ENCODE assay signal across 8 mouse cellular contexts in genomic region chr7:19332709-19333352, GRCm38 (mm10). TPM values are rescaled to one million over a fixed set of nuclear protein-coding genes. Genes with fewer than 3 reads are reported as not detected.
DNase-seq lines count a peak whose midpoint lies in the region; ATAC-seq and TF ChIP-seq lines count a peak whose summit lies in the region.

No protein-coding gene starts in this region.

- peak; percentile 34; the same call in 1 of the 2 replicates for TF ChIP-seq POLR2A in cerebellum, adult 2 months (IDR thresholded peaks at IDR 0.05; ENCODE audit: borderline replicate concordance, insufficient read depth, low read length)

- H3K9me3 ChIP-seq in ES-E14 (ENCODE audit: control insufficient read depth, insufficient read depth, low read depth, low read length): no peaks in the 10 kb centered on the region
- H3K9me3 ChIP-seq in lung, embryonic 14.5 days (ENCODE audit: low read depth, low read length): no peaks in the 10 kb centered on the region

- peak; percentile 77 for ATAC-seq in frontal cortex, adult (ENCODE audit: low TSS enrichment)
- peak; percentile 64 for ATAC-seq in lung, embryonic 14.5 days (ENCODE audit: insufficient read depth)
- ATAC-seq in neutrophil, adult 5-6 weeks (ENCODE audit: extremely low read depth, insufficient number of reproducible peaks, low FRiP score, poor library complexity, severe bottlenecking): peak; percentile 81

- H3K27ac ChIP-seq in ES-E14 (ENCODE audit: insufficient read depth, low read depth, low read length, poor library complexity, severe bottlenecking): no peak overlapping the region
- H3K27ac ChIP-seq in cerebellum, adult 2 months (ENCODE audit: insufficient read depth, low read length): peak overlapping the region; percentile 98
- H3K27ac ChIP-seq in lung, embryonic 14.5 days (ENCODE audit: low read depth): peak overlapping the region; percentile 76

- no peak for DNase-seq in ES-E14 (ENCODE audit: low read depth, low spot score)
- DNase-seq in cerebellum, adult 2 months: peak; percentile 88 to 89
- DNase-seq in heart, postnatal 4 days: peak; percentile 88
- DNase-seq in layer of hippocampus, adult 9-11 months: peak; percentile 88
- peak; percentile 89 for DNase-seq in lung, embryonic 14.5 days
- DNase-seq in thymus, postnatal 0 days (ENCODE audit: low spot score): peak; percentile 68

- no peaks in the 10 kb centered on the region for H3K27me3 ChIP-seq in cerebellum, adult 2 months (ENCODE audit: control insufficient read depth, insufficient read depth, low read length)
- H3K27me3 ChIP-seq in lung, embryonic 14.5 days (ENCODE audit: insufficient read depth, low read length): no peaks in the 10 kb centered on the region

- H3K4me2 ChIP-seq in lung, embryonic 14.5 days: peak overlapping the region; percentile 87

- no peak for TF ChIP-seq CTCF in cerebellum, adult 2 months (IDR thresholded peaks at IDR 0.05; ENCODE audit: borderline replicate concordance, insufficient read depth, low read depth, low read length)
- no peak for TF ChIP-seq CTCF in lung, embryonic 14.5 days (IDR thresholded peaks at IDR 0.05; ENCODE audit: low read depth)

- peak overlapping the region; percentile 64 to 74 for H3K4me3 ChIP-seq in ES-E14 (ENCODE audit: insufficient read depth in 1 of 2, low read depth in 1 of 2, low read length in 2 of 2, poor library complexity in 1 of 2, severe bottlenecking in 1 of 2)
- peak overlapping the region; percentile 99 for H3K4me3 ChIP-seq in cerebellum, adult 2 months (replicated peaks; ENCODE audit: insufficient read depth, low read depth, low read length)
- H3K4me3 ChIP-seq in lung, embryonic 14.5 days (ENCODE audit: low read depth, low read length): peak overlapping the region; percentile 58

- in situ Hi-C loops in ES-E14 (cut with MboI; ENCODE audit: low sequenced_read_pairs in 2 of 2, unreplicated experiment in 2 of 2): no loop called here

- H3K4me1 ChIP-seq in ES-E14 (ENCODE audit: control insufficient read depth in 2 of 2, insufficient read depth in 2 of 2, low read length in 2 of 2, poor library complexity in 1 of 2): peaks cover 2 to 7% of the 10 kb centered on the region in 2 experiments; a peak in 1 of 4 replicates
- peaks cover 14% of the 10 kb centered on the region; the same call in 1 of the 2 replicates for H3K4me1 ChIP-seq in cerebellum, adult 2 months (ENCODE audit: control insufficient read depth, insufficient read depth, low read length)
- H3K4me1 ChIP-seq in lung, embryonic 14.5 days (ENCODE audit: insufficient read depth): no peaks in the 10 kb centered on the region

- H3K9ac ChIP-seq in ES-E14 (ENCODE audit: insufficient read depth, low read depth, low read length, poor library complexity, severe bottlenecking): peak overlapping the region; percentile 75
- H3K9ac ChIP-seq in lung, embryonic 14.5 days: peak overlapping the region; percentile 75

- under 1% methylated on average over 52 of the region's 52 CpGs for WGBS in cerebellum, adult 2 months
- under 1% methylated on average over 52 of the region's 52 CpGs for WGBS in lung, embryonic 14.5 days

- no peaks in the 10 kb centered on the region for H3K36me3 ChIP-seq in ES-E14 (ENCODE audit: control insufficient read depth, insufficient read depth, low read length, poor library complexity, severe bottlenecking)
- no peaks in the 10 kb centered on the region for H3K36me3 ChIP-seq in lung, embryonic 14.5 days (ENCODE audit: insufficient read depth)

TF ChIP-seq in ES-E14, 5 proteins besides CTCF, POLR2A, EP300 and RAD21:
- TF ChIP-seq HCFC1 (IDR thresholded peaks at IDR 0.05; ENCODE audit: borderline replicate concordance, insufficient read depth, low read length): 0 out of 2 replicates have a peak, but pooled peaks have one; percentile 16
- no peak for TF ChIP-seq ZC3H11A (IDR thresholded peaks at IDR 0.05; ENCODE audit: borderline replicate concordance, low read depth, low read length)

RNA-seq across cellular contexts. Expression of gene Ercc1, which starts 11.7 kb away (rescaled TPM):
- total RNA-seq in ES-E14 (2012; rRNA removed): 48.0 and 53.2 TPM in 2 replicates
- polyA plus RNA-seq in cerebellum, adult 2 months (2012; rRNA removed): 52.2 and 53.9 TPM in 2 replicates
- total RNA-seq in heart, postnatal 4 days (2021): 10 to 100 TPM; 42.4 to 43.5 TPM
- polyA plus RNA-seq in lung, embryonic 14.5 days (2014; fragmentation: Nextera tagmentation; extraction: Ambion mirVana): 88.6 and 90.5 TPM in 2 replicates
- 19.6 and 28.2 TPM in 2 replicates for total RNA-seq in neutrophil, adult 5-6 weeks (2017)
- 59.6 and 67.1 TPM in 2 replicates for polyA plus RNA-seq in thymus, postnatal 0 days (2015; fragmentation: Nextera tagmentation; extraction: Ambion mirVana)

RNA-seq across cellular contexts. Expression of gene Fosb, which starts 23.0 kb away (rescaled TPM):
- 5.8 and 6.3 TPM in 2 replicates for total RNA-seq in ES-E14 (2012; rRNA removed)
- 0.67 and 0.71 TPM in 2 replicates for polyA plus RNA-seq in cerebellum, adult 2 months (2012; rRNA removed)
- total RNA-seq in heart, postnatal 4 days (2021): under 1 TPM; 0.52 to 0.86 TPM
- not detected in 2 replicates for polyA plus RNA-seq in lung, embryonic 14.5 days (2014; fragmentation: Nextera tagmentation; extraction: Ambion mirVana)
- total RNA-seq in neutrophil, adult 5-6 weeks (2017): 60.5 and 64.4 TPM in 2 replicates
- polyA plus RNA-seq in thymus, postnatal 0 days (2015; fragmentation: Nextera tagmentation; extraction: Ambion mirVana): 0.19 and 0.21 TPM in 2 replicates

RNA-seq across cellular contexts. Expression of gene Cd3eap, which starts 26.5 kb away (rescaled TPM):
- total RNA-seq in ES-E14 (2012; rRNA removed): 18.3 and 26.7 TPM in 2 replicates
- polyA plus RNA-seq in cerebellum, adult 2 months (2012; rRNA removed): 12.6 and 12.7 TPM in 2 replicates
- 1 to 10 TPM; 9.0 to 9.5 TPM for total RNA-seq in heart, postnatal 4 days (2021)
- 21.3 and 24.2 TPM in 2 replicates for polyA plus RNA-seq in lung, embryonic 14.5 days (2014; fragmentation: Nextera tagmentation; extraction: Ambion mirVana)
- total RNA-seq in neutrophil, adult 5-6 weeks (2017): 7.1 and 7.3 TPM in 2 replicates
- 15.8 and 18.7 TPM in 2 replicates for polyA plus RNA-seq in thymus, postnatal 0 days (2015; fragmentation: Nextera tagmentation; extraction: Ambion mirVana)

RNA-seq across cellular contexts. Expression of gene Ppp1r13l, which starts 26.7 kb away (rescaled TPM):
- 5.3 and 7.4 TPM in 2 replicates for total RNA-seq in ES-E14 (2012; rRNA removed)
- 4.1 and 4.8 TPM in 2 replicates for polyA plus RNA-seq in cerebellum, adult 2 months (2012; rRNA removed)
- 10 to 100 TPM; 39.0 to 47.2 TPM for total RNA-seq in heart, postnatal 4 days (2021)
- 5.4 and 7.9 TPM in 2 replicates for polyA plus RNA-seq in lung, embryonic 14.5 days (2014; fragmentation: Nextera tagmentation; extraction: Ambion mirVana)
- total RNA-seq in neutrophil, adult 5-6 weeks (2017): 0.12 and 0.37 TPM in 2 replicates
- polyA plus RNA-seq in thymus, postnatal 0 days (2015; fragmentation: Nextera tagmentation; extraction: Ambion mirVana): 2.2 and 2.4 TPM in 2 replicates

RNA-seq across cellular contexts. Expression of gene Ercc2, which starts 49.0 kb away (rescaled TPM):
- 38.8 and 62.6 TPM in 2 replicates for total RNA-seq in ES-E14 (2012; rRNA removed)
- polyA plus RNA-seq in cerebellum, adult 2 months (2012; rRNA removed): 45.0 and 46.3 TPM in 2 replicates
- 10 to 100 TPM; 13.8 to 18.6 TPM for total RNA-seq in heart, postnatal 4 days (2021)
- 11.4 and 12.1 TPM in 2 replicates for polyA plus RNA-seq in lung, embryonic 14.5 days (2014; fragmentation: Nextera tagmentation; extraction: Ambion mirVana)
- total RNA-seq in neutrophil, adult 5-6 weeks (2017): 27.4 and 30.1 TPM in 2 replicates
- 14.3 and 15.1 TPM in 2 replicates for polyA plus RNA-seq in thymus, postnatal 0 days (2015; fragmentation: Nextera tagmentation; extraction: Ambion mirVana)
